Mouse (Mus musculus) ES-E14 (cell line): ENCODE results near the gene 6430628N08Rik.

Source experiments
- HCFC1 ChIP-seq: IDR thresholded peaks from 2 replicates; pipeline ENCODE4 v1.6.1; 2012; ENCODE audit warnings: low read length, inconsistent platforms, borderline replicate concordance; ENCODE audit not compliant: insufficient read depth
- ZNF384 ChIP-seq: IDR thresholded peaks from 2 replicates; pipeline ENCODE4 v1.6.1; 2012; ENCODE audit warnings: low read depth, low read length, inconsistent platforms

- TF ChIP-seq ZNF384: no peak
- TF ChIP-seq HCFC1: no peak
Measured at GRCm38 (mm10) chr4:115878828-115879227, 11.6 kb upstream of the 6430628N08Rik start.
